Mouse (Mus musculus) right cerebral cortex, adult 18-20 months (tissue): ENCODE data around the gene Cacna2d4.

Source experiments
- DNase-seq: peaks from one replicate; pipeline ENCODE4 v3.0.0; 2022; ENCODE audit warnings: mixed read lengths

The Cacna2d4 gene

DNA sequence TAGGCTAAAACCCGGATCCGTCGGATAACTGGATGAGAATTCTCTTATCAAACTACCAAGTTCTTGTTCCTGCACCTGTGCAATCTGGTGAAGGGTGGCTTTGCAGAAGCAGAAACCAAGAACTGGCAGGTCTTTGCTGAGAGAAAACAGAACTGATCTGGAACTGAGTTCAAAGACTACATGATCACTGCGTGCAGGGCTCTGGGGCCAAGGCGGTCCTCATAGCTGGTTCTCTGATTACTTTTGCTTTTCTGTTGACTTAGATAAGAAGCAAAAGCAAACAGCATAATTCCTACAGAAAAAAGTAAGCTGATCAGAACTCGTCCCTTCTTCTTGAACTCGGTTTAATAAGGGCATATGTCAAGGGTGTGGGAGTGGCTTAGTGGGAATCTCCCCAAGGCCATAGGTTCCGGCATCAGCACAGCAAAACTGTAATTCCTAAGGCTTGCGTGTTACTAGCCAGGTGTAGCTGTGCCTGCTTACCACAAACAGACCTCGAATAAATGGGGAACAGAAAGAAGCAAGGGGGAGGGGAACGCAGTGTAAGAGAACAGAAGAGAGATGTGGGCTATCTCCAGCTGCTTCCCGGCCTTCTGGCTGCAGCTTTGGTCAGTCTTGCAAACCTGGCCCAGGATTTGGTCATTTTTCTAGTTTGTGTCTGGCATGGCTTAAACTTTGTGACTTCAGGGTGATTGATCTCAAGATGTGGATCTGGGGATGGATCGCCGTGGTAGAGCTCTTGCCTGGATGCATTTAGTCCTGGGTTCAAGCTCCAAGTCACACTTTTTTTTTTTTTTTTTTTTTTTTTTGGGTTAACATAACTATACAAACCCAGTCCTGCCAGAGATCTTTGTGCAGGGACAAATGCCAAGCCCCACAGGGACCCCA lies 159.3 kb downstream of the Cacna2d4 start:
- no peak for DNase-seq

DNA sequence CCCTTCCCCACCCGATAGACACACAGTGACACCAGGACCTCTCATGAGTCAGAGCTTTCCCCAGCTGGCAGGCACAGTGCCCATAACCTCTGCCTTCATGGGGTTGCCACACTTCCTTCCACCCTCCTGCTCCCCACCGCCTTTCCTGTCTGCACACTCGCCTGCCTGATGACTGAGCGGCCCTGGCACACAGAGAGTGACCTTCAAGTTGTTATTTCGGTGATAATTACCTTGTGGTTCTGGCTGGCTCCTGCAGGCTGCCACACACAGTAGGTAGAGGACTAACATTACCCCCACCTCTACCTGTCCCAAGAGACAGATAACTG lies 159.9 kb downstream of the Cacna2d4 start:
- peak; percentile 13 for DNase-seq

DNA sequence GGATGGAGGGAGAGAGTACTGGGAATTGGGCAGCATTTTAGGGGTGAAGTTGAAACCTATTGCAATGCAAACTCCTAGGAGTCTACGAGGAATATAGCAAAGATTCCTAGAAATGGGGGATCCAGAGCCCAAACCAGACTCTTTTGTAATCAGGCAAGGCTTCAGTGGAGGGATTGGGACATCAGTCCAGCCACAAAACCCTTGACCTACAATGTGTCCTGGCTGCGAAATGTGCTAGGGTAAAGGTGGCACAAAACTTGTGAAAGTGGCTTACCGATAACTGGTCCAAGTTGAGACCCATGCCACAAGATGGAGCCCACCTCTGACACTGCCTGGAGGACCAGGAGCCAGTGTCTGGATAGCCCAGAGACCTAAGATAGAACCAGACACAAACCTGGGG lies 163.0 kb downstream of the Cacna2d4 start:
- no peak for DNase-seq

DNA sequence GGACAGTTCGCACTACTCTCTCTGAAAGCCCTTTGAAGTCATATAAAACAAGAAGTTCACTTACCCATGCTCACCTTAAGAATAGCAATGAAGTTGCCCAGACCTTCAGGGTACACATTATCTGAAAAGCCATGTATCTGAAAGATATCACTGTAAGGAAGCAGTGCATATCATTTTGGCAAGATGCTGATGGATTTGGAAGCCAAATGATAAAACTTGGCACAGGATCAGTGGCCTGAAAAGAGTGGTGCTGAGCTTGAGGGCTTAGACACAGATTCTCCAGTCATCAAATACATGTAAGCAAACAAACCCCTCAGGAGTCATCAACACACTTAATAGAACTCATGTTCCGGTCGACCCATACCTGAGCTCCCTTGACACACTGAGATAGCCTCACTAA lies 164.3 kb downstream of the Cacna2d4 start:
- no peak for DNase-seq

DNA sequence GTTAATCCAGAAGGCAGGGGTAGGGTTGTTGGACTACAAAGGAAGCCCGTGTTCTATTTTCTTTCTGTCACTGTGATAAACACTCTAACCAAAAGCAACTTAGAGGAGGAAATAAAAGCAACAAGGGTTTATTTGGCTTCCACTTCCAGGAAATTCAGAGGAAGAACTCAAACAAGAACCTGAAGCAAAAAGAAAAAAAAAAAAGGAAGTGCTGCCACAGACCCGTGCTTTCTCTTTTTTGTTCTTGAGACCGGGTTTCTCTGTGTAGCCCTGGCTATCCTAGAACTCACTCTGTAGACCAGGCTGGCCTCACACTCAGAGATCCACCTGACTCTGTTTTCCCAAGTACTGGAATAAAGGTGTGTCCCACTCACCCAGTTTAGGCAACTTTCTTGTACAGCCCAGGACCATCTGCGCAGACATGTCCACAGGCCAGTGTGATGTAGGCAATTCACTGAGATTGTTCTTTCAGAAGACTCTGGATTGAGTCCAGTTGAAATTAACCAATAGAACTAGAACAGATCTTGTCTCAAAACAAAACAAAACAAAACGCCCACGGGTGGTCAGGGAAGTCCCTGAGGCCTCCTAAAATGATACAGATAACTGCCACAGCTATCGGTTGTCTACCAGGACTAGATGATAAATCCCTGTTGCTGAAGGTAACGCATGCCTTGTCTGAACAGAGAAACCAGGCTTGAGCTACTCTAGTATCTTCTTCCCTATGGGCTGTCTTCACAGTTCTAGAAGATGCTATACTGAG lies 165.4 kb downstream of the Cacna2d4 start:
- no peak for DNase-seq
